Mouse (Mus musculus) kidney, postnatal 0 days (tissue): ENCODE results near the gene Slc4a1. TPM values are rescaled to one million over a fixed set of nuclear protein-coding genes. Genes with fewer than 3 reads are reported as not detected.

Source experiments
- ATAC-seq: fragments of 200-750 bp; cut with Nextera tagmentation; replicated peaks from 2 replicates; pipeline ENCODE4 v1.8.0; 2017; ENCODE audit warnings: low read depth, moderate number of reproducible peaks, moderate TSS enrichment, moderate library complexity; ENCODE audit not compliant: low FRiP score
- DNase-seq: peaks from one replicate; pipeline ENCODE4 v3.0.0-alpha.2; 2016; ENCODE audit warnings: low spot score
- H3K27ac ChIP-seq: fragments of 300-500 bp; sonication (generic); 2 replicates; pipeline ENCODE4 v1.5.1; 2014; ENCODE audit warnings: mild to moderate bottlenecking
- H3K27me3 ChIP-seq: fragments of 300-500 bp; sonication (generic); 2 replicates; pipeline ENCODE4 v1.6.1; 2014; ENCODE audit warnings: low read length, mixed read lengths; ENCODE audit not compliant: insufficient read depth
- H3K36me3 ChIP-seq: fragments of 300-500 bp; sonication (generic); 2 replicates; pipeline ENCODE4 v1.6.1; 2014; ENCODE audit warnings: low read length, mixed read lengths; ENCODE audit not compliant: insufficient read depth
- H3K4me1 ChIP-seq: fragments of 300-500 bp; sonication (generic); replicated peaks from 2 replicates; pipeline ENCODE4 v1.6.1; 2014; ENCODE audit warnings: antibody characterized with exemption, low read length, mixed read lengths; ENCODE audit not compliant: insufficient read depth
- H3K4me2 ChIP-seq: fragments of 300-500 bp; sonication (generic); 2 replicates; pipeline ENCODE4 v1.6.1; 2014; ENCODE audit warnings: mild to moderate bottlenecking, low read length, moderate library complexity, mixed read lengths
- H3K4me3 ChIP-seq: fragments of 300-500 bp; sonication (generic); replicated peaks from 2 replicates; pipeline ENCODE4 v1.5.1; 2014; ENCODE audit warnings: low read depth, low read length
- H3K9ac ChIP-seq: fragments of 300-500 bp; sonication (generic); 2 replicates; pipeline ENCODE4 v1.6.1; 2014; ENCODE audit warnings: low read depth, low read length
- H3K9me3 ChIP-seq: fragments of 300-500 bp; sonication (generic); replicated peaks from 2 replicates; pipeline ENCODE4 v1.6.1; 2016; ENCODE audit warnings: low read length, inconsistent platforms, mixed read lengths
- CTCF ChIP-seq: IDR thresholded peaks from 2 replicates; pipeline ENCODE4 v1.5.1; 2016; ENCODE audit warnings: antibody characterized with exemption, low read depth, mild to moderate bottlenecking, moderate library complexity
- WGBS: fragments of 180-500 bp; shearing (Covaris S2); extraction: QIAGEN DNeasy Blood & Tissue Kit; methylation state at CpG from one replicate; pipeline ENCODE4 v1.1.7; 2014; 5-methylcytosine and 5-hydroxymethylcytosine counted together
- polyA plus RNA-seq: library from polyadenylated mRNA; unstranded; fragments of >200 nt; fragmentation: Nextera tagmentation; extraction: Ambion mirVana; gene quantifications from 2 replicates; pipeline ENCODE4 v1.2.1, GENCODE M21; 2015

Slc4a1 gene
- polyA plus RNA-seq, 1 experiment from 2014 or later = 7.4 TPM

DNA sequence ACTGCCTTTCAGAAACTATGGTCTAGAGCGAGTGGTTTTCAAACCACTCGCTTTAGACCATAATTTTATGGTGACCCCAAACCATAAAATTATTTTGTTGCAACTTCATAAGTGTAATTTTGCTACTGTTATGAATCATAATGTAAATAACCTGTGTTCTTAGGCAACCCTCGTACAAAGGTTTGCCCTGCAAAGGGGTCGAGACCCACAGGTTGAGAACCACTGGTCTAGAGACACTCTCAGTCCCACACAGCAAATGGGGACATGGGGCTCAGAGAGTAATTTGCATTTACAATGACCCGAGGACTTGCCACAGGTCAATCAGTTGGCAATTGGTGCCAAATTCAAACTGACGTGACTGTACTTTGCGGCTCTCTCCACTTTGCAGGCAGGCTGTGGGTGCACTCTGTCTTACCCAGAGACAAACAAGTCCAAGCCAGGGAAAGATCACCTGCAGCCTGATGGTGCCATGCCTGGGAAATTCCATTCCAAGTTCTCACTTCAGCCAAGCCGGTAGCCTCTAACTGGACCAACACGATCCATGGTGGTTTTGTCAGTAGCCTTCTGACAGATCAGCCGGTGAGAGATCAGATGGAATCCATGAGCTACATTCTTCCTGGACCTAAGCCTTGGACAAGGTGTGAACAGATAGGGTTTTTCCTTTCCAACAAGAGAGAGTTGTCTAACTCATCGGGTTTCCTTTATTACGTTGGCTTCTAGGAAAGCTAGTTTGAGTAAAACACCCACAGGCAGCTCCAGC lies 6.1 kb upstream of the Slc4a1 start:
- Histone ChIP-seq H3K4me1 (peaks cover 18% of the 10 kb centered on the region; the same call in 1 of the 2 replicates), H3K4me2 (no peak overlapping the region), H3K9me3 (no peaks in the 10 kb centered on the region), H3K36me3 (no peaks in the 10 kb centered on the region), H3K9ac (no peak overlapping the region), H3K27ac (no peak overlapping the region), H3K27me3 (no peaks in the 10 kb centered on the region), H3K4me3 (no peak overlapping the region)
- ATAC-seq (no peak), DNase-seq (no peak)
- TF ChIP-seq CTCF = no peak
- WGBS = 80% methylated on average over 12 of the region's 12 CpGs

GRCm38 (mm10) chr11:102370285-102370684 lies 4.3 kb upstream of the Slc4a1 start:
- Histone ChIP-seq H3K4me2 (no peak overlapping the region), H3K36me3 (no peaks in the 10 kb centered on the region), H3K4me3 (no peak overlapping the region), H3K4me1 (0 out of 2 replicates have a peak, but pooled peaks cover 8% of the 10 kb centered on the region), H3K9ac (no peak overlapping the region), H3K27ac (no peak overlapping the region), H3K27me3 (no peaks in the 10 kb centered on the region), H3K9me3 (no peaks in the 10 kb centered on the region)
- 43% methylated on average over 7 of the region's 7 CpGs for WGBS
- ATAC-seq (no peak), DNase-seq (peak; percentile 12)
- peak; percentile 19; the same call in 1 of the 2 replicates for TF ChIP-seq CTCF

GRCm38 (mm10) chr11:102369263-102369662 lies 3.3 kb upstream of the Slc4a1 start:
- 59% methylated on average over 4 of the region's 4 CpGs for WGBS
- no peaks in the 10 kb centered on the region for H3K9me3 ChIP-seq
- ATAC-seq (peak; percentile 52; the same call in 1 of the 2 replicates), DNase-seq (no peak)
- no peak for TF ChIP-seq CTCF
- H3K36me3 ChIP-seq = no peaks in the 10 kb centered on the region
- 0 out of 2 replicates have a peak, but pooled peaks cover 4% of the 10 kb centered on the region for H3K4me1 ChIP-seq
- no peak overlapping the region for H3K9ac ChIP-seq
- H3K27ac ChIP-seq = no peak overlapping the region
- no peak overlapping the region for H3K4me3 ChIP-seq
- no peaks in the 10 kb centered on the region for H3K27me3 ChIP-seq
- no peak overlapping the region for H3K4me2 ChIP-seq

GRCm38 (mm10) chr11:102368347-102368746 lies 2.3 kb upstream of the Slc4a1 start:
- Histone ChIP-seq H3K4me1 (0 out of 2 replicates have a peak, but pooled peaks cover 4% of the 10 kb centered on the region), H3K27ac (no peak overlapping the region), H3K36me3 (no peaks in the 10 kb centered on the region), H3K27me3 (no peaks in the 10 kb centered on the region), H3K9ac (no peak overlapping the region), H3K4me2 (no peak overlapping the region), H3K9me3 (no peaks in the 10 kb centered on the region), H3K4me3 (no peak overlapping the region)
- TF ChIP-seq CTCF = no peak
- DNase-seq (no peak), ATAC-seq (no peak)
- 82% methylated on average over 5 of the region's 5 CpGs for WGBS

DNA sequence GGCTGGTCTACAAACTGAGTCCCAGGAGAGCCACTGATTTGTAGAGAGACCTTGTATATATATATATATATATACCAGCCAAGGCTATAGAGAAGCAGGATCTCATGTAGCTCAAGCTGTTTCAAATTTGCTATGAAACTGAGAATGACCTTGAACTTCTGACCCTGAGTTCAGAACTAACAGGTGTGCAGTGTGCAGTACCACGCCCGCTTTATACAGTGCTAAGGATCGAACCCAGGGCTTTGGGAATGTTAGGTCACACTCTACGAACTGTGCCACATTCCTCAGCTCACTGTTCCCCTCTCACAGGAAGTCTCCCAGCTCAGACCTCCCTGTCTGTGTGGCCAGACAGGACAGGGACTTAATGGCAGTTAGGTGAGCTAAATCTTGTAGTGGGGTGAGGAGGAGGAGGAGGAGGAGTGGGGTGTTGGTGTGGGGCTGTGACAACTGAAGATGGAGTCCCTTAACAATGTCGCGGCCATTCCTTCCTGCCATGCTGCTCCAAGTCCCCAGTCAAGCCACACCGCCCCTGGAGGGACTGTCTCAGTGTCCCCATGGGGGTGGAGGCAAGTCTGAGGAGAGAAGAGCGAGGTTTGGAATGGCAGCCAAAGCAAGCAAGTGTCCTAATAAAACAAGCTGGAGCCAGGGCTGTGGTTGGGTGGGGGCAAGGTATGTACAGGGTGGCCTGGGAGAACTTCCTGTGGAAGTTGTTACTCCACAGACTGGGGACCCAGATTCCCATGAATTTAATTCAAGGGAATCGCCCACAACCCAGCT lies 1.7 kb upstream of the Slc4a1 start:
- Histone ChIP-seq H3K9ac (no peak overlapping the region), H3K9me3 (no peaks in the 10 kb centered on the region), H3K4me2 (no peak overlapping the region), H3K4me1 (0 out of 2 replicates have a peak, but pooled peaks cover 4% of the 10 kb centered on the region), H3K4me3 (no peak overlapping the region), H3K27me3 (no peaks in the 10 kb centered on the region), H3K27ac (no peak overlapping the region), H3K36me3 (no peaks in the 10 kb centered on the region)
- WGBS = 67% methylated on average over 9 of the region's 9 CpGs
- ATAC-seq (no peak), DNase-seq (no peak)
- TF ChIP-seq CTCF = no peak

DNA sequence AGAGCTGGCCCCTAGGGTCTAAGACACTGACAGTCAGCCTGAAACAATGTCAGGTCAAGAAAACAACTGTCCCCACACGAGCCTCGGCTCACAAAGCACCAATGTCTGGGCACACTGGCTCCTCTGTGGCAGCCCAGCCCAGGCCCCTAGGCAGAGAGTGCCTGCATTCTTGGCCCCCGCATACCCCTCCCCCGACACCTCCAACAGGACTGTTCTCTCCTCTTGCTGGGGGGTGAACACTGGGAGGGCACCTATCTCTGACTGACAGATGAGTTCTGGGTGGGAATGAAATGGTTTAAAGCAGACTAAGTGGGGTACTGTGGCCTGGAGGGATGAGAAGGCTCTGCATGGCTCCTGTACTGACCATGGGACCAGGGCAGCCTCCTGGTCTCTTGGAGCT lies 304 bp downstream of the Slc4a1 start:
- H3K4me3 ChIP-seq = no peak overlapping the region
- H3K9ac ChIP-seq = no peak overlapping the region
- no peaks in the 10 kb centered on the region for H3K36me3 ChIP-seq
- TF ChIP-seq CTCF = no peak
- 43% methylated on average over 4 of the region's 4 CpGs for WGBS
- no peak overlapping the region for H3K27ac ChIP-seq
- H3K4me2 ChIP-seq = no peak overlapping the region
- H3K27me3 ChIP-seq = no peaks in the 10 kb centered on the region
- no peaks in the 10 kb centered on the region for H3K9me3 ChIP-seq
- 0 out of 2 replicates have a peak, but pooled peaks cover 4% of the 10 kb centered on the region for H3K4me1 ChIP-seq
- DNase-seq (no peak), ATAC-seq (no peak)
